Mouse (Mus musculus) myocyte (in vitro differentiated cells): Measurements from ENCODE around the gene Rbm12.

Source experiments
- E2F4 ChIP-seq: IDR thresholded peaks from one replicate; pipeline ENCODE4 v1.6.1; 2011; ENCODE audit warnings: mild to moderate bottlenecking, control low read depth, moderate library complexity; ENCODE audit not compliant: insufficient read depth
- MAX ChIP-seq: IDR thresholded peaks from one replicate; pipeline ENCODE4 v1.6.1; 2011; ENCODE audit warnings: low read depth, mild to moderate bottlenecking, control low read depth
- MYOG ChIP-seq, 3 experiments: IDR thresholded peaks; one replicate each; pipeline ENCODE4 v1.6.1; 2011; ENCODE audit warnings: control low read depth in 2 of 3, low read depth in 2 of 3, mild to moderate bottlenecking in 2 of 3; ENCODE audit not compliant: insufficient read length in 2 of 3, control insufficient read depth in 1 of 3, insufficient read depth in 1 of 3
- POLR2A ChIP-seq: IDR thresholded peaks from one replicate; pipeline ENCODE4 v1.6.1; 2011; ENCODE audit warnings: low read depth, mild to moderate bottlenecking, control low read depth, moderate library complexity; ENCODE audit not compliant: insufficient read length
- REST ChIP-seq: IDR thresholded peaks from one replicate; pipeline ENCODE4 v1.6.1; 2011; ENCODE audit warnings: mild to moderate bottlenecking, control low read depth, moderate library complexity; ENCODE audit not compliant: insufficient read depth, insufficient read length
- SRF ChIP-seq: IDR thresholded peaks from one replicate; pipeline ENCODE4 v1.6.1; 2011; ENCODE audit warnings: low read depth; ENCODE audit not compliant: control insufficient read depth, insufficient read length
- USF1 ChIP-seq: IDR thresholded peaks from one replicate; pipeline ENCODE4 v1.6.1; 2011; ENCODE audit warnings: low read depth, mild to moderate bottlenecking, control low read depth, moderate library complexity

DNA sequence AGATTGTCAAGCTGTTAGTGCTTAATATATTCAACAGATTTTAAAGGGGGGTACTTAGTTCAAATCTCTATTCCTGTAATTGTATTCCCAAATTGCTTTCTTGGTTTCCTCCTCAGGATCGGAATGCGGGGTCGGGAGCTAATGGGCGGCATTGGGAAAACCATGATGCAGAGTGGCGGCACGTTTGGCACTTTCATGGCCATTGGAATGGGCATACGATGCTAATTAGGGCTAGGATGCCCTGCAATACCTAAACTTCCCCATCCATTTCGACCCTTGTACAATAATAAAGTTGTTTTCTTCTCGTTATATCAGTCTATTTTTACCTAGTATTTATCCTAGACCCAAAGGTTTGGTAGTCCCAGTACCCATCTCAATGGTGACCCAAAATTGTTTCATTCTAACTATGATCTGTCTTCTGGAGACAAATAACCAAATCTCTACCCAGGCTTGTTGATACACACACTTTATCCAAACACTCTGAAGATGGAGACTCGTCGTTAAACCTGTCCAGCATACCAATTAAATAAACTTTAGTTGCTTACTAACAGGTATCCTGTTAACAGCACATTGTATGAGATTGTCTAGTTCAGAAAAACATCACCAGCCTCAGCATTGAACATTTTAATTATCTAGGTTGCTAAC lies 33.8 kb upstream of the Rbm12 start:
- TF ChIP-seq MYOG (IDR thresholded peaks at IDR 0.05; ENCODE audit: control insufficient read depth in 1 of 3, insufficient read depth in 1 of 3, insufficient read length in 2 of 3, low read depth in 2 of 3) (no peak), SRF (no peak), POLR2A (no peak), REST (no peak), MAX (no peak), E2F4 (no peak), USF1 (no peak)
